Mouse (Mus musculus): ENCODE measurements at regions not wholly inside any gene's neighbourhood (a gene's known extent, or its start where the extent isn't known, plus 50 kb on each side); places are given as distances from the start of the nearest gene placed in this dataset.

DNA sequence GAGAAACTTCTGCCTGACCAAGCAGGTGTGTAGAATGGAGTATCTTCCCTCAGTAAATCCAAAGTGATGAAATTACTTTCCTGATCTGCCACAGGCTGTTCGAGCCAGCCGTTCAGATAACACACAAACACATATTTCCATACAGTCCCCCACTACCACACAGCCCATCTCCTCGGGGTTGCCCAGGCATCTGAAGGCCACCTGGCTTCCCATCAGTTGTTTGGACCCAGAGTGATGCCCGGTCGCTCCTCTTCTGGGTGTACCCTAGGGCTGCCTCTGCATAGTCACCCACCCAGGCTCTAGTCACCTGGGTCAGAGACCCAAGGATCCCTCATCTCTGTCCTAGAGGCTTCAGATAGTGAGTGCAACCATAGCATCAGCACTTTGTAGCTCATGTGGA, 107.9 kb downstream of the CK137956 start:
- DNase-seq (ENCODE audit: extremely low spot score in 1 of 2, low spot score in 1 of 2): no peak

DNA sequence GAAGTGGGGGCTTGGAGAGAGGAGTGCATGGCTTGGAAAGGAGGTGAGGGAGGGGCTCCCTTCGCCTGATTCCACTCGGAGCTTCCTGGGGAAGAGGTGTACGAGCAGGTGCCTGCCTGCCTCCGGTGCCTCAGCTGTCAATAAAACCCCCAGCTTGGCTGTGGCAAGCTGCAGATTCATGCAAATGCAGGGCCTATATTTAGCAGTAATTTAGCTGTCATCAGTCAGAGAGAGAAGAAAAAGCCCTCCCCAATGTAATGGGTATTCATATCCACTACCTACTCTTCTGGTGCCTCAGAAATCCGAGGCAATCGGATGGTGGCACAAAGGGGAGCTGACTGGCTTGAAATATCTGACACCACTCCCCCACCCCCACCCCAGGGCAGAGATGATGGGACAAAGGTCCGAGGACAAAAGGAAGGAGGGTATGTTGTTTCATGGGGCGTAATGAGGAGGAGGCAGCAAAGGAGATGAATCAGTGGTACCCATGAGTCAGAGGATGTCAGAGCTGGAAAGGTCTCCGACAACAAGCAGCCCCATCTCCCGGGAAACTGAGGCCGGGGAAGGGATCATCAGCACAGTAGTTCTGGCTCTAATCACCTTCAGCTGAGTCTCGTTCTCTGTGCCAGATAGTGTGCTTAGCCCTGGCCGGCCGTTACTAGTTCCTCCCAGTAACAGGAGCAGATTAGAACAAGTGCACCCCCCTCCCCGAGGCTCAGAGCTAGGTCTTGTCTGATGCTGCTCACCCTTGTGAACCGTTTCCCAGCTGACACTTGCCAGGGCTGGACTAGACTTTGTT, 109.2 kb downstream of the CK137956 start:
- peak; percentile 52 to 74 for DNase-seq (ENCODE audit: extremely low spot score in 1 of 2, low spot score in 1 of 2)

DNA sequence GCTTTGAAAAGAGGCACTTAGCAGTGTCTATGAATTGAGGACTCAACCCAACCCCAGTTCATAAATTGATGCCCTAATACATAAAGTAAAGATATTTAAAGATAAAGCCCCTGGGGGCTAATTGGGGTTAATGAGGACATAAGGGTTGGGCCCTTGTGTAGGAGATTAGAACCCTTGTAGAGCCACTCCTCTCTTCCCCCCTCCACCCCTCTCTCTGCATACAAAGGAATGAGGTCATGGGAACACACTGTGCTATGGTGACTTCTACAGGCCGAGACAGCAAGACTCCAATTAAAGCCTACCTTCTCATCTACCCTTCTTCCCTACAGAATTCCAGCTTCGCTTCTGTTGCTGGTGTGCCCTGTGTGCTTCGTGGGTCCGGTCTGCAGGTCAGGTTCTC, 110.5 kb downstream of the CK137956 start:
- DNase-seq (ENCODE audit: extremely low spot score in 1 of 2, low spot score in 1 of 2): no peak

DNA sequence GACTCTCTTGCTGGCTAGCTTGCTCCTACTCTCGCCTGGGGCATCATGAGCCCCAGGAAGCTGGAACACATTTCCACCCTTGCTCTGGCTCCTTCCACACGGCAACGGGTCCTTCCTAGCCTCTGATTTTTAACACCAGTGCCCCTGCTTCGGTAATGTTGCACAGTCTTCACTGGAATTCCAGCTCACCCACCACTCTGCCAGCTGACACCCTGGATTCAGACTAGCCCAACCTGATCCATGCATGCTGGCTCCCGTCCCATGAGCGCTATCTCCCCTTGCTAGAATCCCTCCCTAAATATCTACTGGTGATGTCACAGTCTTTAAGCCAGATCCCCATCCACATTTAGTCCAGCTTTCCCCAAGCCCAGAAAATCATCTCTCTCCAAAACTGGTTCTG, 111.2 kb downstream of the CK137956 start:
- DNase-seq (ENCODE audit: extremely low spot score in 1 of 2, low spot score in 1 of 2): no peak

DNA sequence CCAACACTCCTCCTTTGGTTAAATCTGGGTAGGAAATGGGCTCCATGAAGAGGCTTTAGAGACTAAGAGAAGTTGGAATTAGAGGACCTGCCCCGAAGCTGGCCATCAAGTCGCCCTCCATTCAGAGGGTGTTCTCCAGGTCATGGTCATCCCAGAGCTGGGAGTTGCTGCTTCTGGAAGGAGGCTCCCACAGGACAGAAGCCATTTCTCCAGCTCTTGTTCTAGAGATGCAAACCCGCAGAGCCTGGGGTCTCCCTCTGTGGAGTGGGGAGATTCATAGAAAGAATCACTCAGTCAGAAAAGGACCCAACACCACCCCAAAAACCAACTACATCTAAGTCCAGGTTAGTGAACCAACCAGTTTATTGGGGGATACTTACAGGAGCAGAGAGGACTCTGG, 112.2 kb downstream of the CK137956 start:
- DNase-seq (ENCODE audit: extremely low spot score in 1 of 2, low spot score in 1 of 2): no peak

DNA sequence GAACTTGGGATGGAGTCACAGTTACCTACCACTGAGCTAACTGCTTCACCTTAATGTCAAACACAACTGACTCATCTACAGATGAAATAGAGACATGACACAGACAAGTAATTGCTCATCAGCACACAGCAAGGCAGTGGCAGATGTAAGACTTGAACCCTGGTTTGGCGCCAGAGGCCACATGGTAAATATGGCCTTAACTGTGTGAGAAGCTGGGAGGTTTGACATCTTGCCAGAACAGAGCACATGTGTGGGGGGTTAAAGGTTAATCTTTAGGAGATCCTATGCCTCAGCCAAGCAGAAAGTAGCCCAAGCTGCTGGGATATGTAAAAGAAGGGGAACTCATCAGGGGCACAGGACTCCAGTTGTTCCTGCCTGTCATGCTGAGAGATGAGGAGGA, 114.9 kb downstream of the CK137956 start:
- DNase-seq (ENCODE audit: extremely low spot score in 1 of 2, low spot score in 1 of 2): no peak

DNA sequence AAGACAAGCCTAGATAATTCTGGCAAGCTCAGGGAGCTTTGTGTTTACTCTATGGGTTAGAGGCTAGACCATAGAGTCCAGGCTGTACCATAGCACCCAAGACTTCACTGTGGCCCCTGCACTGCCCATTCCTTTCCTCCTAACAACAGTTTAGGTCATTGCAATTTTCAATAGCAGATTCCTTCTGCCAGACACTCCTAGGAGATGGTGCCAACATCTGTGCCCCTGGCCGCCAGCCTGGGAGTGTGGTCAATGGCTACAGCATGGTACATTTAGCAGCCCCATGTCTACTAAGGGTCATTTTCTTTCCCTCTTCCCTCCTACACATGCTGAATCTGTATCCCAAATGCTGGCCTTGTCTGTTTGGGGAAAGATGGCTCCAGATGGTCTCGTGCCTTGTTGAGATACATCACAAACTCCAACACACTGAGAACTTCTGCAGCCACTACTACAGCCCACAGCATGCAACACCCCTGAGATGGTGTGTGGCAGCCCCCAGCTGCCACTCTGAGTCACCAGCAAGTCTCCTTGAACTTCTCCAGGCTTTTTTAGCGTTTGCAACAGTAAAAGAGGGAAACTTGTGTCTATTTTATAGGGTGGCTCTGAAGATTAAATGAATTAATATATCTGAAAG, 115.9 kb downstream of the CK137956 start:
- peak in 1 of 2 experiments; percentile 52 for DNase-seq (ENCODE audit: extremely low spot score in 1 of 2, low spot score in 1 of 2)

DNA sequence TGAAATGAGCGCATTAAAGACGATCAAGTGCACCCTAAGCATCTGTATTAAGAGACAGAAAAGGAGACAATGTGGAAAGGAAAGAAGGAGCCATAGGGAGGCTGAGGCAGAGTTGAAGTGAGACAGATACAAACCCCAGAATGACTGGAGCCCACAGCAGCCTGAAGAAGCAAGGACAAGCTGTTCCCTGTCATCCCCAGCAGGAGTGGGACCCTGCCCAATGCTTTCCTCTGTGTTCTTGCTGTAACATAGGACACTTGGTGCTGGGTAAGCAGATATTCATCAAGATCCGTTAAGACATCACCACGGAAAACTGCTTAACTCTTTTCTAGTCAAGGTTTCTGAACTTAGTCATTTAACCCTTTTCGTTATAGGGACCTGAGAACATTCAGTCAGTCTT, 121.4 kb downstream of the CK137956 start:
- no peak for DNase-seq (ENCODE audit: extremely low spot score in 1 of 2, low spot score in 1 of 2)

DNA sequence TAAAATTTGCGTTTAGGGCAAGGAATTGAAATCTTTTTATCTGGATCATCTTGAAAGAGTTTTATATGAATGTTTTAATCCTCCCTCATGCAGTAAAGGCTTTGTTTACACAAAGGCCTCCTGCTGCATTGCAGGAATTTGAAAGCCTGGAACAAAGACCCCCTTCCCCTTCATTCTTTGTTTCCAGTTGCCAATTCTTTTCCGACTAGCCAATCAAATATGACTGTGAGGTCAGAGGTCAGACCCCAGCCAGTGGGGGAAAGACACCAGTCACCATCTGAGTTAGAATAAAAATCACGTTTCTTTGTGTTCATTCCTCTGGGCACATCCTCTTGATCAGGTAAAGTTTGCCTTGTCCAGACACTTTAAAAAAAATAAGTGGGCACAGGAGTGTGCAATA, 124.4 kb downstream of the CK137956 start:
- no peak for DNase-seq (ENCODE audit: extremely low spot score in 1 of 2, low spot score in 1 of 2)

DNA sequence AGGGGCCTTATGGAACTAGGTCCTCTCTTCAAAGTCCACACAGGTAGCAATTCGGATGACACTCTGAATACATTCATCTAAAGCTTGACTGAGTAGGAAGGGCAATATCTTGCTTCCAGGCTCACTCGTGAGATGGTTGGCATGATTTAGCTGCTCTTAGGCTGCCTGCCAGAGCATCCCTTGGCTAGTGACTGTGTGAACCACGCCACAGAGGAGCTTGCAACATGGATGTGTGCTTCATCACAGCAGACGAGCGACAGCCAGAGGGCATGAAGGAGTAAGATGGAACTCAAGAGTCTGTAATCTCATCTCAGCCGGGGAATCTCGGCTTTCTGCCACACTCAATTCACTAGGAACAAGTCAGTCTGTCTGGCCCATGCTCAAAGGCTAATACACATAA, 127.3 kb downstream of the CK137956 start:
- no peak for DNase-seq (ENCODE audit: extremely low spot score in 1 of 2, low spot score in 1 of 2)

DNA sequence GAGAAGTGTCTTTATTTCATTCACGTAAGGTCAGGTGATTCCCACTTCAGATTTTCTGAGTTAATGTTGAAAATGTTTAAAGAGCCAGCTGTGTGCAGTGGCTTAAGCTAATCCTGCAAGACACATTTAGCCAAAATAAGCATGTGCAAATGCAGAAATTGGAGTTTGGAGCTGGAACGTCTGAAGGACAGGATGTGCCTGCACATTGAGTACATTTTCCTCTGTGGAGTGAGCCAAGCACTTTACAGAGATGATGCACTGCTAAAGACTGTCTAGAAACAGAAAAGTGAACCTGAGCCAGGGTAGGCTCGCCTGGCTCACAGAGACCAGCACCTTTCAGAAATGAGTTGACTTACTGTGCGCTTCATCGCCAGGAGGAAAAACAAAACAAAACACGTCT, 137.1 kb downstream of the CK137956 start:
- DNase-seq (ENCODE audit: extremely low spot score in 1 of 2, low spot score in 1 of 2): peak; percentile 49 to 51

DNA sequence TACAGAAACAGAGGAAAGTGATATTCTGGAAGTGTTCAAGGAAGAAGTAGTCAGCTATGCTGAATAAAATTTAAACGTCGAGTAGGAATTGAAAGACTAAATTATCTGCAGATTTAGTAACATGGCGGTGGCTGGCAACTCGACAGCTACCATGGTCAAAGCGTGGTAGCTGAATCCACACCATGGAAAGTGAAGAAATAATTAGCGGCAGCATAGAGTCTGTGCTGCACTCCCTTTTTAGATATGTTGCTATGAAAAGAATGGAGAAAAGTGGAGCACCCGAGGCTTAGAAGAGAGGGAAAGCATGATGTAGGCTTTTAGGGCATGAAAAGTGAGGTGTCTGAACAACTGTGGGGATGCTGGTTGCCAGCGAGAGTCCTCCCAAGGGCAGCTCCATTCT, 143.8 kb downstream of the CK137956 start:
- DNase-seq (ENCODE audit: extremely low spot score in 1 of 2, low spot score in 1 of 2): peak in 1 of 2 experiments; percentile 39

DNA sequence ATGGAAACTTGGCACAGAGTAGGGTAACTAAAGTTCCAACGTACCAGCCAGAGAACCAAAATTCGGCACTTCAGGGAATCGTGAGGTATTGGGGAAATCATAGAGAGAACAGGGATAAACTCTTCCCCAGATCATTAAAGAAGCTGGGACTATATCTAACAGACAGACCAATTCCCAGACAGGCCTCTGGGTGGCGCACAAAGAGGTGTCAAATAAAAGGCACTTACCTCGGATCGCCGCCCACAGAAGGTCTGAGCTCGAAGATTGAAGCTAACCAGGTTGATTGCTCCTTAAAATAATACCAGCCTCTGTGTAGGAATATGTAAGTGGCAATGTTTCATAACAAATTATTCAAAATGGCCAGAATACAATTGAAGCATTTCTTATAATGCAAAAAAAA, 151.2 kb downstream of the CK137956 start:
- DNase-seq (ENCODE audit: extremely low spot score in 1 of 2, low spot score in 1 of 2): no peak

DNA sequence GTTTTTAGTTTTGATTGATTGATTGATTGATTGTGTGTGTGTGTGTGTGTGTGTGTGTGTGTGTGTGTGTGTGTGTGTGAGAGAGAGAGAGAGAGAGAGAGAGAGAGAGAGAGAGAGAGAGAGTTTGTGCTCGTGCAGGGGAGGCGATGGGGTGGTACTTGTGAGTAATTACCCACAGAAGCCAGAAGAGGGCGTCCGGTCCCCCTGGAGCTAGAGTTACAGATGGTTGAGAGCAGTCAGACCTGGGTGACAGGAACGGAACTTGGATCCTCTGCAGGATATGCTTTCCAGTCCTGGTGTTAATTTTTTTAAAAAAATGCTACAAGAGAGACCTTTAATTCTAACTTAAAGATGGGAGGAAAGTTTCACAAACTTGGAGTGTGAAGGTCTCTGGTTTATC, 151.7 kb downstream of the CK137956 start:
- DNase-seq (ENCODE audit: extremely low spot score in 1 of 2, low spot score in 1 of 2): no peak

DNA sequence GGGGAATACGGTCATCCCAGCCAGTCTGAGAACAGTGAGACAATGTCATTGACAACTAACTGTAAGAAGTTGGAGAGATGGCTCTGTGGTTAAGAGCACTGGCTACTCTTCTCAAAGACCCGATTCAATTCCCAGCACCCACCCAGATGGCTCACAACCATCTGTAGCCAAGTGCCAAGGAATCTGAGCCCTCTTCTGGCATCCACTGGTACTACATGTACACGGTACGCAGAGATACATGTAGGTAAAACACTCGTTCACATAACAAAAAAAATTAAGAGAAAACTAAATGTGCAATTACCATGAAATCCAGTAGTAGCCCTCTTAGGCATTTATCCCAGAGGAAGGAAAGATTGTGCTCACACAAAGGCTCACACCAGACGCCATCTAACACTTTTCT, 156.1 kb downstream of the CK137956 start:
- DNase-seq (ENCODE audit: extremely low spot score in 1 of 2, low spot score in 1 of 2): no peak

DNA sequence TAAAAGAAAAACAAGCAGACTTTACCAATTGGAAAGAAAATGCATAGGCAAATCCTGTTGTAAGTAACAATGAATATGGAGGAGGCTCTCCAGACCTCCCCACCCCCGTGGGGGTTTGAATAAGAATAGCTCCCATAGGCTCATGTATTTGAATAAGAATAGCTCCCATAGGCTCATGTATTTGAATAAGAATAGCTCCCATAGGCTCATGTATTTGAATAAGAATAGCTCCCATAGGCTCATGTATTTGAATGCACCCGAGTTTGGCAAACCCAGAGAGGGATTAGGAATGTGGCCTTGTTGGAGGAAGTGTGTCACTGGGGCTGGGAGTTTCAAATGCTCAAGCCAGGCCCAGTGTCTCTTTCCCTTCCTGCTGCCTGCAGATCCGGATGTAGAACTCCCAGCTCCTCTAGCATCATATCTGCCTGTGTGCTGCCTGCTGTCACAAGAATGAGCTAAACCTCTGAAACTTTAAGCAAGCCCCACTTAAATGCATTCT, 158.7 kb downstream of the CK137956 start:
- no peak for DNase-seq (ENCODE audit: extremely low spot score in 1 of 2, low spot score in 1 of 2)

DNA sequence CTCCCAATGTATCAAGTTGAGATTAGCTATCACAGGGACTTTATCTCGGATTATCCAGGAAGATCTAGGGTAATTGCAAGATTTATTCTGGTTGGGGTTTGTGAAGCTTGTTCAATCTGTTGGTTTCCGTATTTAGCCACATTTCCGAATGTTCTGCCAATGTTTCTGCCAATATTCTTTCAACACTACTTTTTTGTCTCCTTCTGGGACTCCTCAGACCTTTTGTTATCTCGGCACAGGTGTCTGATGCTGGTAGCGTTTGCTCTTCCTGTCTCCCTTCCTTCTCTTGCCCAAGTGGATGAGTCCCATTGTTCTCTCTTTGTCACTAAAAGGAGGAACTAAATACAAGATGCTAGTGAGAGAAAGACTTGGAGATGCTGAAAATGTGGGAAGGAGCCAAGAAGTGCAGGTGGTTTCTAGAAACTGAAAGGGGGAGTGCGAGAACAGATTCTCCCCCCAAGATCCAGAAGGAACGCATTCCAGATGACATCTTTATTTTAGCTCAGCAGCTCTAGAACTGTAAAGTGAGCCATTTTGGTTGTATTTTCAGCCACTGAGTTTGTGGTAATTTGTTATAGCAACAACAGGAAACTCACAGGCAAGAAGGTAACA, 159.7 kb downstream of the CK137956 start:
- no peak for DNase-seq (ENCODE audit: extremely low spot score in 1 of 2, low spot score in 1 of 2)

DNA sequence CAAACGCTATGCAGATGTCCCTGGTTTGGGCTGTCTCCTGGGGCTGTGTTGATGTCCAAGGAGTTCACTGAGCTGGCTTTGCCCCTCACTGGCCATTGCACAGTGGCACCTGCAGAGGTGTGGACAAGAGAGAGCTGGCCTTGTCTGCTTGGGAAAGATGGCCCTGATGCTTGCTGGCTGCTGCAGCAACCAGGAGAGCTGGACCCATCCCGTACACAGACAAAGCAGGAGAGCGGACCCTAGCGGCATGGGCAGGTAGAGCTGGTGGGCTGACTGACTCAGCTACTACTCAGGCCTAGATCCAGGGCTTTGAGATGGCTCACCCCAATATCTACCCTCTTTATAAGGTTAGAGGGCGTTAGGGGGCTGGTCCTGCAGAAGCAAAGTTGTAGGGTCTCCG, 161.7 kb downstream of the CK137956 start:
- DNase-seq (ENCODE audit: extremely low spot score in 1 of 2, low spot score in 1 of 2): no peak

DNA sequence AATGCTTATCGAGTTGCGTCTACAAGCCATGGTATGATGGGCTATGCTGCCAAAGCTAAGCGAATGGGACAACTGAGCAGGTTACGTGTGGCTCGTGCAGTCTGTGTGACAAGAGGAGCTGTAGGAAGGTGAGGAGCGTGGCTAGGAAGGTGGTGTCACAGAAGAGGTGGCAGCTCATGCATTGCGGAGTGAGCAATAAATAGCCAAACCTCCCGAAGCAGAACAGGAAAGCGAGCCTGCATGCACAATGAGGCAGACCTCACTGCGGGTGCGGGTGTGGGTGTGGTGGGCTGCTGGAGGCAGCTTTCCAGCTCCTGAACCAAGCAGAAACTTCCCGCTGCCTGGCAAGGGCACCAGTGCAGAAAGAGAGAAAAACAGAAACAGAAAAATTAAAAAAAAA, 181.5 kb downstream of the CK137956 start:
- DNase-seq (ENCODE audit: extremely low spot score in 1 of 2, low spot score in 1 of 2): peak; percentile 20 to 53

DNA sequence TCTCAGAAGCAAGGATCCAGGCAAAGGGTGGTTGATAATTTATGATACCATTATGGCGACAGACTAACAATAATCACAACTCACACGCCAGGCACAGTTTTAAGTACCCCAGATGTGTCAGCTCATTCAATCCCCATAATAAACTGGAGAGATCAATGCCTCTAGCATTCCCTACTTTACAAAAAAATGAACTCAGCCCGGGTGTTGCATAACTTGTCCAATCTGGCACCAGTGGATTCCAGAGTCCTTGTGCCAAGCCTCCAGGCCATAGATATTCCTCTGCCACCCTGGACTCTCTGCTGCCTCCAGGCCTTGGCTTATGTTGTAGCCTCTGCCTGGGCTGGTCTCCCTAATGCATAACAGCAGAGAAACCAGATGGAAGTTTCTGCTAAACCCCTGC, 185.0 kb downstream of the CK137956 start:
- no peak for DNase-seq (ENCODE audit: extremely low spot score in 1 of 2, low spot score in 1 of 2)

DNA sequence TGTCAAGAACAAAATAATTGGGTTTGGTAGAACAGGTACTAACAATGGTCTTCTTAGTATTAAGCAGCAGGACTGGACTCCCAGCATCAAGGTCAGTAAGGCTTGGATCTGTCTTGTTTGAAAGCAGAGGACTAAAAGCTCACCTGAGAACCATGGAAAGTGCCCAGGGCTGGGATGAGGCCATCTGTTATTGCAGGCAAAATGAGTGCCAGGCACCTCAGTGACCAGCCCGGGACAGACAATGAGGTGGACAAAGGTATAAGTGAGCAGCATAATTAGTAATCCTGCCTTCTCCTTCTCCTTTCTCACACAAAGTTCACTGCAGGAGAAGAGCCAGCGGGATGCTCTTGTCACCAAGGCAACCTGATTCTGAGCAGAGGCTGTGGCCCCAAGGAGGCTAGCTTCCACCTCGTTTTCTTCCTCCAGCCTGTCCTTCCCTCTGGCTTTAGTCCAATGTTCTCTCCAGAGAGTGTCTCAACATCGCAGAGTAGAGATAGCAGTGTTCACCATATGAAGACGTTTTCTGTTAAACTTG, 198.7 kb downstream of the CK137956 start:
- DNase-seq (ENCODE audit: extremely low spot score in 1 of 2, low spot score in 1 of 2): peak in 1 of 2 experiments; percentile 7

Data from frontal cortex, adult 2 months (tissue).